Mouse (Mus musculus): ENCODE results near the gene Cdk2ap1.

DNA sequence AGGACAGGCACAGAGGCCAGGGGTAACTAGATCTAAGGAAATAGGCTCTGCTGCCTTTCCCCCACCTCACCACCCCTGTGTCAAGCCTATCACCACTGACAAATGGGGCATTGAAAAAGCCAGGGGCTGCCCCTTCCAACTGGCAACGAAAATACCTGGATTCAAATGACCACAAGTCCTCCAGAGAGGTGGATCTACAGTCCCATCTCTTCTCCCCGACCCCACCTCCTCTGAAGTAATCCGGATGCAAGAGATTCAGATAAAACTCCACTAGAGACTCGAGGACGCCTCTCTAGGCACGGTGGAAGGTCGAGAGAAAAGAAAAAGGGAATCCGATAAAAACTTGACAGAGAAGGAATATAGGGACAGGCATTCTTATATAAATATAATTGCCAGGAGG is 36.1 kb downstream of the Cdk2ap1 start:
- TF ChIP-seq CTCF (IDR thresholded peaks at IDR 0.05; ENCODE audit: low read depth) (no peak), EP300 (IDR thresholded peaks at IDR 0.05; ENCODE audit: low read depth) (no peak)

Measured in liver, embryonic 14.5 days (tissue).